Mouse (Mus musculus): ENCODE data around the gene Olfr1215.
"Not testable (repeated sequence)": the region's sequence is repeated elsewhere in the genome, so short reads cannot be mapped to it uniquely, and the experiment has no call there.

The Olfr1215 gene

DNA sequence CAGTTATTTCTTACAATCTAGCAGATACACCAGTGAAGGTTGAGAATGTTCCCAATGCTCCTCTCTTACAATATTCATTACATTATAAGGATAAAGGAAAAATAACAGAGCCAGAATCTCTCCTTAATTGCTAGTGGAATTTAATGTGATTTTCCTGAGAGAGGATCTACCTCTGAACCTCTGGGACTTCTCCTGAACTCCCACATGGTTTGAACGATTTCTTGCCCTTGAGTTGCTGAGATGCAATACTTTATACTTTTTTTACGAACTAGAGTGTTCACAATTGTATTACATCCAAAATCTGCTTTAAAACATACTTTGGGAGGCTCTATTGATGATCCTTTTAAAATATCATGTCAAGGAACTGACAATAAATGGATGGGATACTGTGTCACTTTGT, at the start of gene Olfr1215:
Gene Olfr1215, minus strand, starts transcription at position 101 of the 400 bp plus-strand sequence.
- no peak for DNase-seq (ENCODE audit: low spot score)

GRCm38 (mm10) chr2:89031965-89032364, 25.2 kb upstream of the Olfr1215 start, which contains the start of gene Olfr1217:
Olfr1217 (minus strand) TSS chr2:89032065.
- no peak for DNase-seq (ENCODE audit: low spot score)

DNA sequence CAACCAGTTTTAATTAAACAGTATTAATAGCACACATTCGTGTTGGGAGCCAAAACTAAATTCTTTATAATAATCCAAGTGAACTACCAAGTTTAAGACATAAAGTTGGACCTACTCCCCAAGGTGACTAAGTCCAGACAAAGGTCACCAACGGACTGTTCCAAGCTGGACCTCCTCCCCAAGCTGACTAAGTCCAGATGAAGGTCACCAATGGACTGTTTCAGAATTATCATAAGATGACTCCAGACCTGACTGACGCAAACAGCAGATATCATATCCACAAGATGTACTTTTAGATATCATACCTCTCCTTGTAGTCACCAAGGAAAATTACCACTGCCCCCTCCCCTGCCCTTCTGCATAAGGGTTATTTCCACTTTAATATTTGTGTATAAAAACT, 14.7 kb upstream of the Olfr1215 start:
- DNase-seq (ENCODE audit: low spot score) = not testable (repeated sequence)

DNA sequence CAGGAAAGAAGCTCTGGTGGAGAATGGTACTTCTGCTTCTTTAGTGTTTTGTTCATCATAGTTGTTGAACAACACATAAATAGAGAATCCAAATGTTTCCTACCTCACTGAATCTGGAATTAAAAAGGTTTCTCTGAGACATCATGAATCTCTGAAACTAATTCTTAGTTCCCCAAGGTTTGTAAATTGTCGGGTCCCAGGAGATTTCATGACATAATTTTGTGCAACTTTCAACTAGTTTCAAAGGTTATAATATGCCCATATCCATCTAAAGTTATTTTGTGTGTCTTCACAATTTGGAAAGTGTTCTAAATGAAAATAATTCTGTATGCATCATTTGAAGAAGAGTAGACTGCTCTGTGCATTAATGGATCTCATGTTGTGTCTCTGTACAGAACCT, 11.5 kb upstream of the Olfr1215 start, which contains the start of gene Olfr1216:
Gene Olfr1216, minus strand, starts transcription at position 101 of the 400 bp plus-strand sequence.
- no peak for DNase-seq (ENCODE audit: low spot score)

DNA sequence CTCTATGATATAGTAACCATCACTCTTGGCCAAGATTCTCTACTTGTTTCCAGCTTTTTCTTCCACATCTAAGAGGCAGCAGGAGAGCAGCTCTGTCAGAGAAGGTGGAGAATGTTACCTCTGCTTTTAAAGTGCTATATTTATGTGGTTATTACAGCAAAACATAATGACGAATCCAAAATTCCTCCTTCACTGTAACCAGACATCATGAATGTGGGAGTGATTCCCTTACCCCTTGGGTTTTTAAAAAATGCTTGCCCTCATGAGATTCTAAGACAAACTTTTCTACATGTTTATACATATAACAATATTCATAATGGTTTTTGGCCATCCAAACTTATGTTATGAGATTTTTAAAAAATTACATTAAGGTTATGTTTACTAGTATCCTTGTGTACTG, 14.2 kb downstream of the Olfr1215 start, which contains the start of gene Olfr1214:
Gene Olfr1214, minus strand, starts transcription at position 101 of the 400 bp plus-strand sequence.
- DNase-seq (ENCODE audit: low spot score) = no peak

GRCm38 (mm10) chr2:88980181-88980580, 26.6 kb downstream of the Olfr1215 start, which contains the start of gene Gm13762:
Gm13762 (minus strand) TSS chr2:88980281.
- DNase-seq (ENCODE audit: low spot score) = no peak

DNA sequence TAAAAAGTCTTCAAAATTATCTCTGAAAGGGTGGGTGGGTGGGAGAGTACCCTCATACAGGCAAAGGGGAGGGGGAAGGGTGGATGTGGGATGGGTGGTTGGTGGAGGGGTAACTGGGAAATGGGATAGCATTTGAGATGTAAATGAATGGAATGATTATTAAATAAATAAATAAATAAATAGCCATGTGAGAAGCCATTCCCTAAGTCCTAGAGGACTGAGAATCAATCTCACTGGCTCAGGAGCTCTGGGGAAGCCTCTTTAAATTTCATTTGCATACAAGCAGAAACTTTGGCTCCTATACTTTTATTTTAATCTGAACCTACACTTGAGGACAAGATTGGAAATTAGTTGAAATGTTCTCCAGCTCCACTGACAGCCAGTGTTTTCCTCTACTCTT, 53.1 kb downstream of the Olfr1215 start, which contains the start of gene Olfr1212:
Gene Olfr1212, plus strand, starts transcription at position 301 of the 400 bp plus-strand sequence.
- DNase-seq (ENCODE audit: low spot score) = no peak

Measured in testis, postnatal 14 days (tissue).